Mouse (Mus musculus) T-cell, adult 2 months (primary cell): Measurements from ENCODE around the gene Fto.

Experiments
- DNase-seq: peaks from one replicate; pipeline ENCODE4 v3.0.0; 2022; ENCODE audit warnings: low spot score

Fto gene

GRCm38 (mm10) chr8:91312835-91313832 lies at the start of gene Fto, which contains the start of gene Rpgrip1l:
TSS of gene Fto (plus strand) at chr8:91313525.
TSS of gene Rpgrip1l (minus strand) at chr8:91313262.
- DNase-seq = peak; percentile 98

- no peak for DNase-seq
These were observed 49.4 kb upstream of the Fto start for GRCm38 (mm10) chr8:91263939-91264338.

- no peak for DNase-seq
These were observed 48.8 kb upstream of the Fto start for GRCm38 (mm10) chr8:91264564-91264963.

- no peak for DNase-seq
These were observed 43.9 kb upstream of the Fto start for GRCm38 (mm10) chr8:91269374-91269958.

- DNase-seq = no peak
These were observed 39.8 kb upstream of the Fto start for GRCm38 (mm10) chr8:91273493-91273892.

- DNase-seq = peak; percentile 6
These were observed 37.0 kb upstream of the Fto start for GRCm38 (mm10) chr8:91276337-91276736.

GRCm38 (mm10) chr8:91278060-91278459 lies 35.3 kb upstream of the Fto start:
- DNase-seq = no peak

- no peak for DNase-seq
These were observed 32.7 kb upstream of the Fto start for GRCm38 (mm10) chr8:91280467-91281212.

GRCm38 (mm10) chr8:91281545-91281944 lies 31.8 kb upstream of the Fto start:
- DNase-seq = no peak

GRCm38 (mm10) chr8:91282655-91283054 lies 30.7 kb upstream of the Fto start:
- no peak for DNase-seq

- no peak for DNase-seq
These were observed 29.5 kb upstream of the Fto start for GRCm38 (mm10) chr8:91283815-91284214.

- no peak for DNase-seq
These were observed 27.1 kb upstream of the Fto start for GRCm38 (mm10) chr8:91286237-91286636.

- DNase-seq = no peak
These were observed 22.7 kb upstream of the Fto start for GRCm38 (mm10) chr8:91290576-91290975.

- DNase-seq = no peak
These were observed 17.5 kb upstream of the Fto start for GRCm38 (mm10) chr8:91295786-91296185.

- DNase-seq = no peak
These were observed 14.7 kb upstream of the Fto start for GRCm38 (mm10) chr8:91298672-91299071.

- DNase-seq = no peak
These were observed 8.6 kb upstream of the Fto start for GRCm38 (mm10) chr8:91304481-91305386.

- DNase-seq = no peak
These were observed 983 bp upstream of the Fto start for GRCm38 (mm10) chr8:91312342-91312741.

- no peak for DNase-seq
These were observed 4.4 kb downstream of the Fto start for GRCm38 (mm10) chr8:91317567-91318227.

- DNase-seq = no peak
These were observed 5.8 kb downstream of the Fto start for GRCm38 (mm10) chr8:91318938-91319729.

GRCm38 (mm10) chr8:91323511-91323910 lies 10.2 kb downstream of the Fto start:
- no peak for DNase-seq
